Mouse (Mus musculus) adrenal gland, postnatal 36 days (tissue): ENCODE data around the gene Taar5. TPM values are rescaled to one million over a fixed set of nuclear protein-coding genes. Genes with fewer than 3 reads are reported as not detected.

ENCODE experiments used
- DNase-seq, 2 experiments: peaks; one replicate each; pipeline ENCODE4 v3.0.0; 2021; ENCODE audit warnings: mixed read lengths in 1 of 2
- long read RNA-seq, 2 experiments: library from polyadenylated mRNA; stranded (forward); transcript quantifications; one replicate each; pipeline ENCODE4 v2.0.0; 2021; ENCODE audit warnings: borderline sequencing depth in 2 of 2
- total RNA-seq, 2 experiments: library from RNA; stranded (reverse); gene quantifications; 2 replicates each; pipeline ENCODE4 v1.2.3; 2021

Taar5 gene
- total RNA-seq, result not detected
- long read RNA-seq, experiment 1, result 0 reads
- long read RNA-seq, experiment 2, result 0 reads

DNA sequence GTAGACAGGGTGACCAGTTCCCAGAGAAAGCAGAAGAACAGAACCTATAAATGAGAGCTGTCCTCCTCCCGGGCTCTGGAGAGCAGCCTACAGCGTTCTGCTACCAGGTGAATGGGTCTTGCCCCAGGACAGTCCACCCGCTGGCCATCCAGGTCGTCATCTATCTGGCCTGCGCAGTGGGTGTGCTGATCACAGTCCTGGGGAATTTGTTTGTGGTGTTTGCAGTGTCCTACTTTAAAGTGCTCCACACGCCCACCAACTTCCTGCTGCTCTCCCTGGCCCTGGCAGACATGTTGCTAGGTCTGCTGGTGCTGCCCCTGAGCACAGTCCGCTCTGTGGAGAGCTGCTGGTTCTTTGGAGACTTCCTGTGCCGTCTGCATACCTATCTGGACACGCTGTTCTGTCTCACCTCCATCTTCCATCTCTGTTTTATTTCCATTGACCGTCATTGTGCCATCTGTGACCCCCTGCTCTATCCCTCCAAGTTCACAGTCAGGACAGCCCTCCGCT lies at the start of gene Taar5:
Gene Taar5, plus strand, starts transcription at position 51 of the 510 bp plus-strand sequence.
- DNase-seq, result no peak

DNA sequence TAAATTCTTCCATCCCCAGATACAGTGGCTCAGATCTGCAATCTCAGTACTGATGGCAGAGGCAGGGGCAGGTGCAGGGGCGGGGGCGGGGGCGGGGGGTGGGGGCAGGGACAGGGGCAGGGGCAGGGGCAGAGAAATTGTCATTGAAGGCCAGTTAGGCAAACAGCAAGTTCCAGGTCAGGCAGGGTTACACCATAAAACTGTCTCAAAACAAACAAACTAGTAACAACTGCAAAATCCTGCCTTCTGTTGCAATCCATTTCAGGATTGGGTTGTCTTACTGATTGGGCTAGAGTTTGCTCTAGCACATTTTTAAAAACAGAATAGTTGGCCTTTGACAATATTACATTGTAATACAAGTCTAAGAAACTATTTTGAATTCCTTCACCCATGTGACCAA lies 48.0 kb upstream of the Taar5 start:
- DNase-seq, result no peak

DNA sequence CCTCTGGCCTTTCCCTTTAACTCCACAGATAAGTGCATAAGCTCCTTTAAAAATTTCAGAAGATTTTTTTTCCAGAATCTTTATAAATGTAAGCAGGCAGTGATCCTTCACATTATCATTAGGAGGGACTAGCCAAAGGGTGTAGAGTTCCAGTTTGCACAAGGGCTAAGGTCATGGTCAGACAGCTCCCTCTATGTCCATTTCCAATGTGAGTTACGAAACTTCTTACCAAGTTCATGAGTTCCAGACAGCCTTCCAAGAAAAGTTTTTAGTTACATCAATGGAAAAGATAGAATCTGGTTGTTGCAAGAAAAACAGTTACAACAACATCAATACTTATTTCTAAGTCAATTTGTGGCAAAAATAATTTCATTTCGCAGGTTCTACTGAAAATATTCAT lies 46.6 kb upstream of the Taar5 start:
- peak in 1 of 2 experiments; percentile 11 for DNase-seq

DNA sequence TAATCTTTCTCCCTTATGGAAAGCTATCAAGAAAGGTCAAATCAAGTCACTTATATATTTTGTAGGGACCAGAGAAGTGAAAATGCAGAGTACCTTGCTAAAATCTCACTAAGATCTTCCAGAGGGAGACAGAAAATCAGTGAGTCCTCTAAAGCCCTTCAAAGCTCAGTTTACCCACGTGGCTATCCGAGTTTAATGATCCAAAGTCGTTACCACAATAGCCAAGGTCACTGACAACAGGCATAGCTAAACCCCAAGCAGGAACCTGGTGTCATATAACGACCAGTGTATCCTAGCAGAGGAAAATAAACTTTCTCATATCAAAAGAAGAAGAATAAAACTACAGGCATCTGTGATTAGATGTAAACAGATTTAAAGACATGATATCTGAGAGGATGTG lies 32.9 kb upstream of the Taar5 start:
- no peak for DNase-seq

DNA sequence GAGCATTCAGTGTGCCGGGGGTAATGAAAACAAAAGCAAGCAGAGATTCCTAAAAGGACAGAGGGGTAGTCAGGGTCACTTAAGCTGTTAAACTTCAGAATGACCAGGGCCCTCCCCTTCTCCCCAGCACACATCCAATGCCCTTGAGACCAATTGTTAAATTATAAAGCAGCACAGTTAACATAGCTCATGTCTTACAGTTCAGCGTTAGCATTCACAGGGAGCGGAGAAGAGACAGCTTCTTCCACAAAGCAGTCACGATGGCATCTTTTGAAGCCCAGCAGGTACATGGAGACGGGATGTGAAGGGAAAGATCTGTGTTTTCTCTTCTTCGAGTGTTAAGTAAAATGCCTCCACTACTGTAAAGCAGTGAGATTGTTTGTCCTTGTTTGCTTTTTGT lies 32.2 kb upstream of the Taar5 start, which contains the start of gene Taar2:
Gene Taar2, plus strand, starts transcription at position 261 of the 400 bp plus-strand sequence.
- DNase-seq, result no peak

DNA sequence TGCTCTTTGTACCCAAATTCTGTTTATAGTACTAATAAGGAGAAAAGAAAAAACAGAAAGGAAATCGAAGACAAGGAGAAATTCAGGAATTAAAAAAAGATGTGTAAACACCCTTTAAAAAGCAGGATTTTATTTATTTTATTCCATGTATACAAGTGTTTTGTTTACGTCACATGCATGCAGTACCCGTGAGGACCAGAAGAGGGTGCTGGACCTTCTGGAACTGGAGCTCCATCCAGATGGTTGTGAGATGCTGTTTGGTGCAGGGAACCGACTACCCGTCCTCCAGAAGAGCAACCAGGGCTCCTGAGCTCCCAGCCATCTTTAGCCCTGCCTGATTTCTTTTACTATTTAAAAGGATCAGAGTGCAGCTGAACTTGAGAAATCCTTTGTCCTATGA lies 28.0 kb upstream of the Taar5 start:
- no peak for DNase-seq

DNA sequence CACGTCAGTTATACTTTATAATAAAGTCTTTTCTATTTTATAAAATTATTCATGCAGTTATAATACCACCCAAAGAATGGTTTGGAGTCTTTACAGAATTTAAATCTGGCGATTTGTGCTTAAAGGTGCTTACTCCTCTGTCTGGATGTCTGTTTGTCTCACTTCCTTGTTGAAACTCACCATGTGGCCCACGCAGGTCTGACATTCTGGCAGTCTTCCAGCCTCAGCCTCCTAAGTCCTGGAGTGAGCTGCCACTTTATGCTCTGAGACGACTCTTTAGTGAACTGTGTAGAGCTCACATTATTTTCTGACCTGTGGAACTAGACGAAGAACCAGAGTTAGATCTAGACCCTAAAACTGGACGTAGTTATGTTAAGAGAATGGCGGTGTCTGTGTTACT lies 22.5 kb upstream of the Taar5 start:
- no peak for DNase-seq

DNA sequence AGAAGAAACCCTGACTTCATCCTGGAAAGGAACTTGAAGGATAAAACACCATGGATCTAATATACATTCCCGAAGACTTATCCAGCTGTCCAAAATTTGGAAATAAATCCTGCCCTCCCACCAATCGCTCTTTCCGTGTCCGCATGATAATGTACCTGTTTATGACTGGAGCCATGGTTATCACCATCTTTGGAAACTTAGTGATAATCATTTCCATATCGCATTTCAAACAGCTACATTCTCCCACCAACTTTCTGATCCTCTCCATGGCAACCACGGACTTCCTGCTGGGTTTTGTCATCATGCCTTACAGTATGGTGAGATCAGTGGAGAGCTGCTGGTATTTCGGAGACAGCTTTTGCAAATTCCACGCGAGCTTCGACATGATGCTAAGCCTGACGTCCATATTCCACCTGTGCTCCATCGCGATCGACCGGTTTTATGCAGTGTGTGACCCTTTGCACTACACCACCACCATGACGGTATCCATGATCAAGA lies 20.9 kb upstream of the Taar5 start, which contains the start of gene Taar3:
Gene Taar3, plus strand, starts transcription at position 51 of the 498 bp plus-strand sequence.
- no peak for DNase-seq

DNA sequence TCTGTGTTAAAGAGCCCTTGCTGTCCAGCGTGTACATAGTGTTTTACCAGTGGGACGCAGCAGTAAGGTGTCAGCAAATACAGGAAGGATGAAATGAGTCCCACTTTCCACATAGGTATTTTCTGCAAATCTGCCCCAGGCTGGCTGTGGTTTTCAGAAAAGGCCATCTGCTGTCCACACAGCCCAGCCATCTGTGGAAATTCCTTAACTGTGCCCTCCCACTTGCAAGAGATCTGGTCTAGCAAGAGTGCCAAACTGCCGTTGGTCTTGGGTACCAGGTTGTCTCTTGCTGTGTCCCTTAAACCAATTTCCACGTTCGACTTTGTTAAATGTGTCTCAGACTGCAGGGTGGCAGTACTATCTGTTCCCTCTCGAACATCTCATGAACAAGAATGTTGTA lies 18.8 kb upstream of the Taar5 start:
- no peak for DNase-seq

DNA sequence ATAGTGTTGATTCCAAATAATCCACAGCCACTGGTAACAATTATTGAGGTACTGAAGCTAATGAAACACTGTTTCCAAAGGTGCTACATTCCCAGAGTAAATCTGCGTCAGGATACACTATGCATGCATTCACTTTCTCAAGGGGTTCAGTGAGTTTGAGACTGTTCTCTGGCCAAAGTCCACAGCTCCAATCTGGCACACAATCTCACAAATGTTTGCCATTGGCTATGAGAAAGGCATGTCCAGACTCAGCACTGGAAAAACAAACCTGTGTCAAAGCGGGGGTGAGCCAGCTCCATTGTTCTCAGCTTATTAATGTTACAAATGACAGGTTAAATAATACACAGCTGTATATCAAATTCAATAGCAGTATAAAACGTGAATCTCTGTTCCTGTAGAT lies 11.4 kb upstream of the Taar5 start:
- no peak for DNase-seq

DNA sequence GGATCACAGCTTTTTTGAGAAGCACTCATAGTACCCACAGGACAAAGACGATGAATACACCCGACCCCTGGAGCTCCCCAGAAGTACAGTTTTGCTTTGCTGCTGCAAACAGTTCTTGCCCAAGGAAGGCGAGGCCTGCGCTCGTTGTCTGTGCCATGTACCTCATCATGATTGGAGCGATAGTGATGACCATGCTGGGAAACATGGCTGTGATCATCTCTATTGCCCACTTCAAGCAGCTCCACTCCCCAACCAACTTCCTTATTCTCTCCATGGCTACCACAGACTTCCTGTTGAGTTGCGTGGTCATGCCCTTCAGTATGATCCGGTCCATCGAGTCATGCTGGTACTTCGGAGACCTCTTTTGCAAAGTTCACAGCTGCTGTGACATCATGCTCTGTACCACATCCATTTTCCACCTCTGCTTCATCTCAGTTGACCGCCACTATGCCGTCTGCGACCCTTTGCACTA lies 10.0 kb upstream of the Taar5 start, which contains the start of gene Taar4:
Gene Taar4, plus strand, starts transcription at position 51 of the 472 bp plus-strand sequence.
- no peak for DNase-seq

DNA sequence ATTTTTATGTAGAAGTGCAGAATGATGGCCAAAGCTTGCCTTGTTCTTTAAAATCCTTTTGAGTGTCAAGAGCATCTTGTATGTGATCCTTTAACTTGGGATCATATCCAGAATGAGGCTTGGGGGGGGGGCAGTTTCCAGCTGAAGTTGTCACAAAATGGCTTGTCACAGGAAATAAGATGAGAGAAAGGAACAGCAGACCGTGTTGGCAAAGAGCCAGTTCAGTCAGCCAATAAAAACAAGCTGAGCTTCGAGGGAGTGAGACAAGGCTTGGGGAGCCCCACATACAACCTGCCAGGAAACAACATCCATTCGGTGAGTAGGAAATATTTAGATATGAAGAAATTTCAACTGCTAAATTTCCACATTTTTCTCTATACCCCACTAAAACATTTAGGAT lies 7.1 kb upstream of the Taar5 start:
- DNase-seq, result no peak

DNA sequence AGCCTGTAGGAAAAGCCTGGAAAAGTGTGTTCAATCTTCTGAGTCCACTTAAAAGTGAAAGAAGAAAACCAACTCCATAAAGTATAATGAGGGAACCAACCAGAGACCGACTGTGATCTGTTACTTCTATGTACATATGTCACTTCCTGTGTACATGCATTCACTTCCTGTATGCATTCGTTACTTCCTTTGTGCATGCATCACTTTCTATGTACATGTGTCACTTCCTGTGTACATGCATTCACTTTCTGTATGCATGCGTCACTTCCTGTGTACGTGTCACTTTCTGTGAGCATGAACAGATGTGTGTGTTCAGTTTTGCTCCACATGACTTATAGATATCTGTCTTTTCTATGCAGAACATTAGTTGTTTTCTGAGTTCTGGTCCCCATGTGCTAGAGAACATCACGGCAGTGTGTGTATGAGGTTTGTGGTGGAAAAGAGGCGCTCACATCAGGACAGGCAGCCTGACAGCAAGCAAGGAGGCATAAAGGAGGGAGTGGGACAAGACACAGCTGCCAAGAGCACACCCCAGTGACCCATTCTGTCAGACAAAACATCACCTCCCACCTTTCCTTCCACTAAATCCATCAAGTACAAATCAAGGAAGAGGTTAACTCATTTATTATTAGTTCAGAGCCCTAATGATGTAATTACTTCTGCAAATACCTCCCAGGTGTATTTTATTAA lies 5.4 kb upstream of the Taar5 start:
- no peak for DNase-seq

DNA sequence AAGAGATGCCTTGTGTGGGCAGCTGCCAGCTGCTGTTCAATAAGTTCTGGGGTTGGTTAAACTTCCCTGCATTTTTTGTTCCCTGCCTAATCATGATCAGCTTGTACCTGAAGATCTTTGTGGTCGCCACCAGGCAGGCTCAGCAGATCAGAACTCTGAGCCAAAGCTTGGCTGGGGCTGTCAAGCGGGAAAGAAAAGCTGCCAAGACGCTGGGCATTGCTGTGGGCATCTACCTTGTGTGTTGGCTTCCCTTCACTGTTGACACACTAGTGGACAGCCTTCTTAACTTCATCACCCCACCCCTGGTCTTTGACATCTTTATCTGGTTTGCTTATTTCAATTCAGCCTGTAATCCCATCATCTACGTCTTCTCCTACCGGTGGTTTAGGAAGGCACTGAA lies 750 bp downstream of the Taar5 start:
- DNase-seq, result no peak

DNA sequence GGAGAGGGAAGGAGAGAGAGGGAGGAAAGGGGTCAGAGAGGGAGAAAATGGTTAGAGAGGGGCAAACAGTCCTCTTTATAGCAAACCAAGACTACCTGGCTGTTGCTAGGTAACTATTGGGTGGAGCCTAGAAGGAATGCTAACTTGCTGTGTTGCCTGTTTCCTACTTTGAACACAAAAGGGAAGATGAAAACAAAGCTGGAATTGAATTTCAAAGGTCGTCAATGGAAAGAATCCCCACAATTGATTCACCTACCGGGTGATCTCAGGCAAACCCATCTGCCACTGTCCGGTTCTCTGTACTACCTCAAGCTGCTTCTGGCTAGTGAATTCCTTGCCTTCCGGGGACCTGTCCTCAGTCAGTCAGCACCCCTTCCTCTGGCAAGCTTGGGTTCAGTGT lies 7.5 kb downstream of the Taar5 start:
- no peak for DNase-seq

DNA sequence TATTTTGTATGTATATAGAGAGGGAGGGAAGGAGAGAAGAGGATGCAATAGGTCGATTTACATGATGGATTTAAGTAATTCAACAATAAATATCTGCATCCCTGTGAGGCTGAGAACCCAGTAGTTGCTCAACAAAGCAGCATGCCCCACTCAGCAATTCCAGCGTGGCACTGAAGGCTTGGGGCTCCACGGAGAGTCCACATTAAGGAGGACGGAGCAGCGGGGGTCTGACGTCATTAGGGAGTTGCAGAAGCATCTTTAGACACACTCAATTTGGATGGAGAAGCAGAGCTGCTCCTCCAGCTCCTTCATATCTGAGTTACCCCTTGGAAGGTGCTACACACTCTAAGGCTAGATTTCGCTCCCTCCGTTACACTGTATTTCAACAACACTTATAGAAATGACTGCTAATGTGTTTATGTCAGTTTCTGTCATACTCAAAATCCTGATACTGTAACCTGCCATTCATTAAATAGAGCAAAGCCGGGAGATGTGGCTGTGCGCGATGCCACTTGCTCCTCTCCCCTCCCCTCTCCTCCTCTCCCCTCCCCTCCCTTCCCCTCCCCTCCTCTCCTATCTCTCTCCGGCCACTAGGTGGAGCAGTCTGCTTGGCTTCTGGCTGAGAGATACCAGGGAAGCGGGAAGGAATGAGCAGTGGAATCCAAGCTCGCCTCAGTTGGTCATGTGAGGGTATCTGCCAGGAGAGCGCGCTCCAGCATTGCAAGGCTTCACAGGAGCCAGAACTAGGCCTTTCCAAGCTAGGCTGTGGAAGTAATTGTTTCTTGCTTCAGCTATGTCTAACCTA lies 8.6 kb downstream of the Taar5 start:
- peak; percentile 81 to 83 for DNase-seq

DNA sequence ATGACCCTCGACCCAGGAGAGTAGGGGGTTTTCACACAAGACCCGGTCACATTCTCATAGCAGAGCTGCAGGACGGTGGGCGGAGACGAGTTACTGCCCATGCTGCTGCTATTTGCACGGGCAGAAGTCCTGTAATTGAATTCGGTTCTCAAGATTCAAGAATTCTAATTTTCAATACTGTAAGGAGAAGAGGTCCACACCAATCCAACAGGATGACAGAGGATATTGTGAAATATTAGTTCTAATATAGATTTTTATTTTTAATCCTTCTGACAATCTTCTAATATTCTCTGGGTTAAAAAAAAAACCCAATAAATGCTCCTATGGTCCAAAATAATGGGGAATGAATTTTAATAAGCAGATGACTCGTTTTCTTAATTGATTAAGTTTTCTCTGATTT lies 15.0 kb downstream of the Taar5 start, which contains the start of gene Taar6:
Gene Taar6, minus strand, starts transcription at position 101 of the 400 bp plus-strand sequence.
- DNase-seq, result no peak

DNA sequence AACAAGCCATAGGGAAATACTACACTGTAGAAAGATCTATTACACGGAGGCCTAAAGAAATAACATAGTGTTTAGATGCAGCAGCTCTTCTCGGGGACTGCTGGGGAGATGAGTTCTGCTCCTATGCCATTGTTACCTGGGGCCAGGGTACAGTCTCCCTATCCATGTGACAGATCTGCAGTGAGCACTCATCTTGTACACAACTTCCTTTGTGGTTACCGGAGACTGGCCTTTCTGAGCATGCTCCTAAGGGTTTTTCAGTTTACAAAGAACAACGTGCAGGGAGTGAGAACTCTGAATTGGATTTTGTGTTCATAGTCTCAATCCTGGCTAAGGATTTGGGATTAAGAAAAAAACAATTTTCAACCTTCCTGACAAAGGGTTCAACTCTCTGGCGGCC lies 15.9 kb downstream of the Taar5 start:
- DNase-seq, result no peak

DNA sequence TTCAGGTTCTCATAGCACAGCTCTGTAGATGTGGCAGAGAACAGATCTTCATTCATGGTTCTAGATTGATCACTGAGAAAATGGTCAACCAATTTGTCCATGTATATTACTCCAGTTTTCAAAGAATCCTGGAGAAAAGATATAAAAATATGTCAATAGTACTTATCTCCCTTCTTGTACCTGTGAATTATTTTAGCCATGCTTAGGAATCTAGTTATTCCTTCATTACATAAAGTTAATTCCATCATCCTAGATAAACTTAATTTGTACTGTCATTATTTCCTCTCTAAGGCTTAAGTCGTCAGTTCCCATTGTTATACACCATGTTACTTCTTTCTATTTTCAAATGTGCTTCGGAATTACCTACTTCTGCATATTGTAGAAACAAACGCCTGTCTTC lies 22.9 kb downstream of the Taar5 start, which contains the start of gene Taar7a:
Gene Taar7a, minus strand, starts transcription at position 101 of the 400 bp plus-strand sequence.
- DNase-seq, result no peak

DNA sequence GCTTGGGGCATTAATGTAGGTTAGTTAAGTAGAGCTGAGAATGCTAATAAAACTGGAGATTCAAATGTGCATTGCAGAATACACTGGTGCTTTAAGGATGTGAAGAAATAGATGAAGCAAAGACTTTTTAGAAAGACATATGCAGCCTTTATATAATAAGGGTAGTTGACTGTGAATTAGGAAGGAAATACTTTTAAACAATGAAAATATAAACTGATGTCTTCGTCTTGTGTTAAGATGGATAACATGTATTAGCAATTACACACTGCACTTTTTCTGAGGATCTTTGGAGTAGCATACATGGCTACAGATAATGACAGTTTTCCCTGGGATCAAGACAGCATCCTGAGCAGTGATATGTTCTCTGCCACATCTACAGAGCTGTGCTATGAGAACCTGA lies 29.1 kb downstream of the Taar5 start, which contains the start of gene Taar7b:
Gene Taar7b, plus strand, starts transcription at position 301 of the 400 bp plus-strand sequence.
- DNase-seq, result no peak

DNA sequence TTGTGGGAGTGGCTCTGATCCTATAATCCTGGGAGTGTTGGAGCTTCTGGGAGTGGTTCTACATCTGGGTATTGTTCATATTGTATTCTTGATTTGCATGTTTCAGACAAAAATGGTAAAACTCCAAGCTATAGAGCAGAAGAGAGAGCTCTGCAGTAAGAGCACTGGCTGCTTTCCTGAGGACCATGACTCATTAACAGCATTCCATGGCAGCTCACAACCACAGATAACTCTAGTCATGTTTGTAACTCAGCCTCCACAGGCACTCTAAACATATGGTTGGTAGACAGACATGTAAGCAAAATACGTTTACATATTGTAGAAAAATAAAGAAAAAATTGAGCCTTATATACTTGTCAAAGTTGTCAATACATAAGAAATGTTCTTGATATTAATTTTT lies 35.9 kb downstream of the Taar5 start:
- no peak for DNase-seq

DNA sequence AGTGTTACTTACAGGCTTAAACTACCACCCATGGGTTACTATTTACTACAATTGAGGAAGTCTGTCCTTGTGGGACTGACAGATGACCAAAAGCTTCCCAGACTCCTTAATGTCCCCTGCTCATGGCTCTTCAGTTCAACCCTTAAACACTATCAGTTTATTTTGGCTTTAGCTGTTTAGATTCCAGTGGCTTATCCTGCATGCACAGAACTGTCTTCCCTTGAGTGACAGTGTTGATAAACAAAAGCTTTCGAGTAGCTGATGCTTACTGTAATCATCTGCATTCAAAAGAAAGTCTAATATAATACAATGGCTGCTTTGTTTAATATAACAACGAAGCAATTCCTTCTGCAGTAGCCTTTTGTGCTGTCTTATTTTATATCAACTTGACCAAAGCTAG lies 36.5 kb downstream of the Taar5 start:
- DNase-seq, result no peak

DNA sequence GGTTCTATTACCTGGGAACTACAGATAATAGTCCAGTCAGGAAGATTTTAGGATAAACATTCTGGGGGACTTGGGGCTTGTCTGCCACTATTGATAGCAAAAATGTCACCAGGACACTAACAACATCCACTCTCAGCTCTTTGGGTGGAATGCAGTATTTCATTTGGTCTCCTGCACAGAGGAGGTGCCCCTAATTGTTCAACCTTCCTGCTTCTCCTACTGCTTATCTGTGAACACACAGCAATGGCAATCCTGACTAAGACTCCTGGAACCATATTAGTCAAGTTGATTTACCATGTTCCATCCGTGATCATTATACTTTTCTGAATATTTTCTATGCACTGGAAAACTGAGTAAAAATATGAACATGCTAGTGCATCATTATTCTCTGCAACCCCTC lies 37.6 kb downstream of the Taar5 start:
- no peak for DNase-seq
